Mouse (Mus musculus) ES-E14 (cell line): ENCODE data around the gene Rfx2. TPM values are rescaled to one million over a fixed set of nuclear protein-coding genes. Genes with fewer than 3 reads are reported as not detected.

Source experiments
- DNase-seq: peaks from one replicate; pipeline ENCODE4 v3.0.0-alpha.2; 2013; ENCODE audit warnings: low read depth, low spot score
- H3K27ac ChIP-seq: 2 replicates; pipeline ENCODE4 v1.5.1; 2012; ENCODE audit warnings: low read depth, mild to moderate bottlenecking, low read length, moderate library complexity, mixed read lengths; ENCODE audit not compliant: poor library complexity, insufficient read depth, severe bottlenecking
- H3K36me3 ChIP-seq: 2 replicates; pipeline ENCODE4 v1.6.1; 2012; ENCODE audit warnings: mild to moderate bottlenecking, low read length, moderate library complexity, mixed read lengths; ENCODE audit not compliant: control insufficient read depth, poor library complexity, insufficient read depth, severe bottlenecking
- H3K4me1 ChIP-seq, 2 experiments: fragments of 150-350 bp in 1 of 2; sonication (generic) in 1 of 2; 2 replicates each; pipeline ENCODE4 v1.6.1; 2012; ENCODE audit warnings: low read length in 2 of 2, mild to moderate bottlenecking in 1 of 2, mixed read lengths in 1 of 2; ENCODE audit not compliant: control insufficient read depth in 2 of 2, insufficient read depth in 2 of 2, poor library complexity in 1 of 2
- H3K4me3 ChIP-seq, 2 experiments: fragments of 150-350 bp in 1 of 2; sonication (generic) in 1 of 2; 2 replicates each; pipeline ENCODE4 v1.5.1; 2012; ENCODE audit warnings: low read length in 2 of 2, low read depth in 1 of 2, mild to moderate bottlenecking in 1 of 2, mixed read lengths in 1 of 2; ENCODE audit not compliant: insufficient read depth in 1 of 2, poor library complexity in 1 of 2, severe bottlenecking in 1 of 2
- H3K9ac ChIP-seq: 2 replicates; pipeline ENCODE4 v1.6.1; 2012; ENCODE audit warnings: low read depth, mild to moderate bottlenecking, low read length, mixed read lengths; ENCODE audit not compliant: poor library complexity, insufficient read depth, severe bottlenecking
- H3K9me3 ChIP-seq: fragments of 150-350 bp; sonication (generic); 2 replicates; pipeline ENCODE4 v1.6.1; 2012; ENCODE audit warnings: low read depth, mild to moderate bottlenecking, low read length; ENCODE audit not compliant: control insufficient read depth, insufficient read depth
- CHD2 ChIP-seq: IDR thresholded peaks from 2 replicates; pipeline ENCODE4 v1.6.1; 2014; ENCODE audit warnings: mild to moderate bottlenecking, low read depth, low read length, inconsistent platforms
- HCFC1 ChIP-seq: IDR thresholded peaks from 2 replicates; pipeline ENCODE4 v1.6.1; 2012; ENCODE audit warnings: low read length, inconsistent platforms, borderline replicate concordance; ENCODE audit not compliant: insufficient read depth
- MAFK ChIP-seq: IDR thresholded peaks from 2 replicates; pipeline ENCODE4 v1.6.1; 2014; ENCODE audit warnings: mild to moderate bottlenecking, low read depth, low read length, inconsistent platforms; ENCODE audit not compliant: insufficient read depth
- ZC3H11A ChIP-seq: IDR thresholded peaks from 2 replicates; pipeline ENCODE4 v1.6.1; 2012; ENCODE audit warnings: low read depth, mild to moderate bottlenecking, inconsistent platforms, low read length, borderline replicate concordance
- ZNF384 ChIP-seq: IDR thresholded peaks from 2 replicates; pipeline ENCODE4 v1.6.1; 2012; ENCODE audit warnings: low read depth, low read length, inconsistent platforms
- in situ Hi-C, 2 experiments: fragments of 600-800 bp; cut with MboI; formaldehyde crosslinking; loops; one replicate each; pipeline ENCODE4 v1.15.1; 2025; ENCODE audit warnings: low sequenced_read_pairs in 2 of 2, inconsistent platforms in 1 of 2; ENCODE audit not compliant: unreplicated experiment in 2 of 2
- total RNA-seq: library from RNA; depleted of rRNA; stranded (reverse); fragments of 300-350 nt; gene quantifications from 2 replicates; pipeline ENCODE4 v1.2.3, GENCODE M21; 2012

The Rfx2 gene
- total RNA-seq, 1 experiment = 15.8 TPM

- no peak overlapping the region; the same call in 1 of the 2 replicates for H3K27ac ChIP-seq
- no peak for TF ChIP-seq CHD2
- no peak for TF ChIP-seq HCFC1
- TF ChIP-seq MAFK = no peak
- no peak for TF ChIP-seq ZNF384
- no peak for TF ChIP-seq ZC3H11A
- H3K36me3 ChIP-seq = peaks cover 20% of the 10 kb centered on the region
- DNase-seq = no peak
- in situ Hi-C loops = no loop called here
- H3K9me3 ChIP-seq = no peaks in the 10 kb centered on the region
- peak overlapping the region; percentile 84 to 97; a peak in 3 of 4 replicates for H3K4me3 ChIP-seq
- peak overlapping the region; percentile 18; the same call in 1 of the 2 replicates for H3K9ac ChIP-seq
- peaks cover 0 to 23% of the 10 kb centered on the region in 2 experiments; a peak in 1 of 4 replicates for H3K4me1 ChIP-seq
These were observed 67.0 kb downstream of the Rfx2 start for GRCm38 (mm10) chr17:56763741-56764250.

DNA sequence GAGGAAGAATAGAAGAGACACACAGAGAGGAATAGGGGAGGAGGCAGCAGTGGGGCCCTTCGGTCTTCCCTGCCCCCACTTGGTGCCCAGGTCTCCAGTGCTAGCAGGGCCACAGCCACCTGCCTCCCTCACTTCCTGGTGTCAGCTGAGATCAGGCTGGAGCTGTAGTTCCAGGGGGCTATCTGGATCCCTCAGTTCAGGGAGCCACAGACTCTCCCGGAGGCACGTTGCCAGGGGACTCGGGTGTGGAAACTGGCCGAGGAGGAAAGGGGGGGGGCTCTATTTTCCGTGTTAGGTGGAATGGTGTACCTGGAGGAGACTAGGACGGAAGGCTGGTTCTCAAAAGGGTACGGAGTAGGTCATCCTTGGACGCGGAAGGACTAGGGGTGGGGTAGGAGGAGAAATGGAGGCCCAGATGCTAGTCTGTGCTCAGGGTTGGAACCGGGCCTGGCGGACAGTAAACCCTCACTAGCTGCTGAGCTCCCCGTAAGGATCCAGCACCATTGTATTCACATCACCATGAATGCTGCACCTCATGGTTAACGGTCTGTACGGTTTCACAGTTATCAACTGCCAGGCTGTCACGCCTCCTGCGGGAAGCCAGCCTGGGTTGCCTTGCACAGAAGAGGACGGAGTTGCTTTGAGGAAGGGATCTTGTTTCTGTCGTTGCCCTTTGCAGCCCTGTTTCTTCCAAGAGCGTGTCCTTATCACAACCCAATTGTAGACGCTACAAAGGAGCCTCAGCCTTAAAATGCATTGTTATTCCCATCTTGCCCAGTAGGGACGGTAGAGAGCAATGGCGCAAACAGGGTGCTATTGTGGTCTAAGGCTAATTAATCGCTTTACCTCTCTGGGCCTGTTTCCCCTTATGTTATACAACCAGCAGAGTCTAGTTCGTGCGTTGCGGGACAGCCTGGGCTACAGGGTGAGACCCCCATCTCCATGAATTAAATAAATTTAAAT, 67.8 kb downstream of the Rfx2 start:
- TF ChIP-seq ZC3H11A (no peak), CHD2 (no peak), MAFK (no peak), HCFC1 (0 out of 2 replicates have a peak, but pooled peaks have one; percentile 41), ZNF384 (no peak)
- H3K27ac ChIP-seq = peak overlapping the region; percentile 31
- DNase-seq = no peak
- H3K9ac ChIP-seq = peak overlapping the region; percentile 60
- peaks cover 0 to 21% of the 10 kb centered on the region in 2 experiments; a peak in 1 of 4 replicates for H3K4me1 ChIP-seq
- peaks cover 13% of the 10 kb centered on the region for H3K36me3 ChIP-seq
- in situ Hi-C loops = no loop called here
- H3K9me3 ChIP-seq = no peaks in the 10 kb centered on the region
- peak overlapping the region; percentile 72 to 74; a peak in 3 of 4 replicates for H3K4me3 ChIP-seq

GRCm38 (mm10) chr17:56761991-56762410, 68.8 kb downstream of the Rfx2 start:
- H3K27ac ChIP-seq = peak overlapping the region; percentile 14; the same call in 1 of the 2 replicates
- peak overlapping the region; percentile 72 to 74 for H3K4me3 ChIP-seq
- H3K9ac ChIP-seq = peak overlapping the region; percentile 78
- no peaks in the 10 kb centered on the region for H3K9me3 ChIP-seq
- peaks cover 0 to 15% of the 10 kb centered on the region in 2 experiments; a peak in 2 of 4 replicates for H3K4me1 ChIP-seq
- peaks cover 4% of the 10 kb centered on the region; the same call in 1 of the 2 replicates for H3K36me3 ChIP-seq
- no peak for DNase-seq
- in situ Hi-C loops = no loop called here
- no peak for TF ChIP-seq ZNF384
- no peak for TF ChIP-seq ZC3H11A
- TF ChIP-seq CHD2 = no peak
- no peak for TF ChIP-seq HCFC1
- no peak for TF ChIP-seq MAFK

DNA sequence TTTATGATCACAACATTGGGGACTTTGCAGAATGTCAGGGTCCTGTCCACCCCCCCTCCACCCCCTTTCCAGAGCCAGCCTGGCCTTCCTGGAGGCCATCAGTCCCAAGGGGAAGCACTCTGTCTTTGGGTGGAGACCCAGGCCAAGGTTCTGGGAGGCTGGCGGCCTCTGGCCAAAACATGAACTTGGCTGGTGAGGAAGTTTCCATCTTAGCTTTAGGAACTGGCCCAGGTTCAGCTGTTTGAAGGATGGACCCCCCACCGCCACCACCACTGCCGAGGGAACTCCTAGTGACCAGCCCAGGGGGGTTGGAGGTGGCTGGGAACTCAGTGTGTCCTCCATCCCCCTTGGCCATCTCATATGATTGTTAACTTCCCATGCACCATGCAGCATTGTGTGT, 69.7 kb downstream of the Rfx2 start:
- DNase-seq = no peak
- H3K36me3 ChIP-seq = no peaks in the 10 kb centered on the region
- H3K27ac ChIP-seq = no peak overlapping the region
- in situ Hi-C loops = no loop called here
- H3K9me3 ChIP-seq = no peaks in the 10 kb centered on the region
- peaks cover 0 to 19% of the 10 kb centered on the region in 2 experiments; a peak in 2 of 4 replicates for H3K4me1 ChIP-seq
- no peak for TF ChIP-seq ZC3H11A
- TF ChIP-seq MAFK = no peak
- no peak for TF ChIP-seq ZNF384
- no peak for TF ChIP-seq CHD2
- no peak for TF ChIP-seq HCFC1
- no peak overlapping the region for H3K4me3 ChIP-seq
- H3K9ac ChIP-seq = no peak overlapping the region

- in situ Hi-C loops = no loop called here
- H3K36me3 ChIP-seq = no peaks in the 10 kb centered on the region
- no peak overlapping the region for H3K27ac ChIP-seq
- TF ChIP-seq HCFC1 (no peak), ZC3H11A (no peak), CHD2 (no peak), MAFK (no peak), ZNF384 (no peak)
- peaks cover 0 to 25% of the 10 kb centered on the region in 2 experiments; a peak in 2 of 4 replicates for H3K4me1 ChIP-seq
- no peak overlapping the region for H3K4me3 ChIP-seq
- DNase-seq = no peak
- H3K9ac ChIP-seq = no peak overlapping the region
- no peaks in the 10 kb centered on the region for H3K9me3 ChIP-seq
These were observed 71.6 kb downstream of the Rfx2 start for GRCm38 (mm10) chr17:56759261-56759660.
